Mouse (Mus musculus): Measurements from ENCODE around the gene Mgrn1.

Mgrn1 gene

DNA sequence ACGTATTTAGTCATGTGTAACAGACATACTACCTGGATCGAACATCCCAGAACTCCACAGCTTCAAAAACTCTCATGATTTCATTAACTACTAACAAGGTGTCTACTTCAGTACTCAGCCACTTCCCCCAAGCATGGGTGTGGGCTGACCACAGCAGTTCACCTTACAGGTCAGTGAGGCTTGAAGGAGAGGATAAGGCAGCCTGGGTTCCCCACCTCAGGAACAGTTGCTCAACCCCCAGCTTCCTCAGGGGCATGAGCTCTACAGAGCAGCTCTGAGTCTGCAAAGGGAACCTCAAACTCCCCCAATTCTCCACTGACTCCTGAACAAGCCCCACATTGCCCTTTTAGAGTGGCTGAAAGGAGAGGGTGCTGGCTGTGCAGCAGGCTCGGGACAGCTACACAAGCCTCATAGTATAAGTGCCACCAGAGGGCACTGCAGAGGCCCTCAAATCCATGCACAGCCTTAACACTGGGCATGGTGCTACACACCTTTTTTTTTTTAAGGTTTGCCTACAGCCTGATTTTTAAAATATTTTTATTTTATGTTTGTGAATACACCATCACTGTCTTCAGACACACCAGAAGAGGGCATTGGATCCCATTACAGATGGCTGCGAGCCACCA, 93.8 kb downstream of the Mgrn1 start:
- DNase-seq (ENCODE audit: low read depth, low spot score): no peak

DNA sequence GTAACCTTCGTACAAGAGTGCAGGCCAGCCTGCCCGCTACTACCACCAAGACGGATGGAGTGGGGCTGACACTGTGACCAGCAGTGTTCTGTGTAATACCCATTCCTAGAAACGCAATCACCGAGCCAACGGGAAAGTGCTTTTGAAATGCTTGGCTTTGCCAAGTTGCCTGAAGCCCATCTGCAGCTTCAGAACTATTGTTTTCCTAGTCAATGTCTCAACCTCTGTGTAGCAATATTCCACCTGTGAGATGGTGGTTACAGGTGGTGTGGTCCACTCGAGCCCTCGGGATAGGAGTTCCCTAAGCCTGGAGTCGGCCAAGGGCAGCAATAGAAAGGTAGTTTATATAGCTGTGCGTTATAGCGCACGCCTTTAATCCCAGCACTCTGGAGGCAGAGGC, 98.7 kb downstream of the Mgrn1 start:
- DNase-seq (ENCODE audit: low read depth, low spot score): no peak
